Mouse (Mus musculus) bone marrow macrophage, adult 2 months (primary cell): ENCODE results near the gene Dhrs7b.

ENCODE experiments used
- CTCF ChIP-seq: IDR thresholded peaks from 2 replicates; pipeline ENCODE4 v1.5.1; 2012; ENCODE audit warnings: low read depth, mild to moderate bottlenecking, low read length, moderate library complexity
- POLR2A ChIP-seq: IDR thresholded peaks from 2 replicates; pipeline ENCODE4 v1.6.1; 2012; ENCODE audit warnings: mild to moderate bottlenecking, low read depth, low read length, borderline replicate concordance

GRCm38 (mm10) chr11:60878675-60879294 lies 48.4 kb downstream of the Dhrs7b start, which contains the start of gene Tmem11:
- TF ChIP-seq CTCF: no peak
- 0 out of 2 replicates have a peak, but pooled peaks have one; percentile 8 for TF ChIP-seq POLR2A
